Mouse (Mus musculus) small intestine, adult 2 months (tissue): Measurements from ENCODE around the gene Atp2b2.

Source experiments
- CTCF ChIP-seq: fragments of 200-500 bp; IDR thresholded peaks from 2 replicates; pipeline ENCODE4 v1.5.1; 2012; ENCODE audit warnings: low read depth, mild to moderate bottlenecking, control low read depth, inconsistent platforms, low read length, moderate library complexity, mixed read lengths; ENCODE audit not compliant: insufficient replicate concordance, insufficient read length; ENCODE audit errors: extremely low read depth
- POLR2A ChIP-seq: fragments of 200-500 bp; IDR thresholded peaks from 2 replicates; pipeline ENCODE4 v1.6.1; 2012; ENCODE audit warnings: low read depth, mild to moderate bottlenecking, control low read depth, inconsistent platforms, low read length, moderate library complexity

- TF ChIP-seq POLR2A, result no peak
- no peak for TF ChIP-seq CTCF
These were observed 199.2 kb downstream of the Atp2b2 start for GRCm38 (mm10) chr6:113843248-113843647.
